Comparison of ENCODE assay signal across 26 mouse cellular contexts in genomic region chr3:124266821-124267220, GRCm38 (mm10). TPM values are rescaled to one million over a fixed set of nuclear protein-coding genes. Genes with fewer than 3 reads are reported as not detected.
DNase-seq lines count a peak whose midpoint lies in the region; ATAC-seq and TF ChIP-seq lines count a peak whose summit lies in the region.
"Had no signal": no experiment of that assay in that cellular context is flagged by ENCODE, and none has a peak within 500 bp of the region (broad histone marks: within the 10 kb centered on the region; RNA-seq: fewer than 3 reads in every experiment).

No protein-coding gene starts in this region.

- no peaks in the 10 kb centered on the region for H3K27me3 ChIP-seq in embryonic facial prominence, embryonic 14.5 days (replicated peaks; ENCODE audit: control insufficient read depth, insufficient read depth, low read length)
- H3K27me3 ChIP-seq in embryonic facial prominence, embryonic 10.5 days (replicated peaks; ENCODE audit: low read depth, poor library complexity, severe bottlenecking): no peaks in the 10 kb centered on the region
- no peaks in the 10 kb centered on the region for H3K27me3 ChIP-seq in hindbrain, postnatal 0 days (ENCODE audit: insufficient read depth, low read length)
- no peaks in the 10 kb centered on the region for H3K27me3 ChIP-seq in hindbrain, embryonic 10.5 days (ENCODE audit: insufficient read depth, poor library complexity, severe bottlenecking)
- H3K27me3 ChIP-seq: CH12.LX; heart, embryonic 13.5 days; hindbrain, embryonic 15.5 days; intestine, embryonic 15.5 days; neural tube, embryonic 12.5 days had no signal

- no peaks in the 10 kb centered on the region for H3K4me1 ChIP-seq in embryonic facial prominence, embryonic 14.5 days (ENCODE audit: control insufficient read depth, insufficient read depth, low read length)
- peaks cover 3% of the 10 kb centered on the region for H3K4me1 ChIP-seq in embryonic facial prominence, embryonic 10.5 days
- H3K4me1 ChIP-seq in hindbrain, postnatal 0 days (ENCODE audit: insufficient read depth, low read length): no peaks in the 10 kb centered on the region
- H3K4me1 ChIP-seq in hindbrain, embryonic 10.5 days (replicated peaks): no peaks in the 10 kb centered on the region
- H3K4me1 ChIP-seq: heart, embryonic 13.5 days; hindbrain, embryonic 15.5 days; intestine, embryonic 15.5 days; neural tube, embryonic 12.5 days had no signal

- H3K4me2 ChIP-seq in embryonic facial prominence, embryonic 14.5 days (ENCODE audit: low read depth, low read length): no peak overlapping the region
- H3K4me2 ChIP-seq in hindbrain, postnatal 0 days (ENCODE audit: low read depth, low read length): no peak overlapping the region
- H3K4me2 ChIP-seq: heart, embryonic 13.5 days; hindbrain, embryonic 15.5 days; intestine, embryonic 15.5 days; neural tube, embryonic 12.5 days had no signal

- no peak for TF ChIP-seq CTCF in hindbrain, postnatal 0 days (IDR thresholded peaks at IDR 0.05; ENCODE audit: low read depth)
- TF ChIP-seq CTCF in brain, embryonic 14.5 days (IDR thresholded peaks at IDR 0.05; ENCODE audit: borderline replicate concordance, extremely low read depth, insufficient read depth, insufficient read length): no peak

- no peak overlapping the region for H3K9ac ChIP-seq in embryonic facial prominence, embryonic 14.5 days (ENCODE audit: low read depth, low read length)
- H3K9ac ChIP-seq in hindbrain, postnatal 0 days (replicated peaks; ENCODE audit: low read length): no peak overlapping the region
- H3K9ac ChIP-seq: heart, embryonic 13.5 days; hindbrain, embryonic 15.5 days; intestine, embryonic 15.5 days; neural tube, embryonic 12.5 days had no signal

- H3K4me3 ChIP-seq in embryonic facial prominence, embryonic 14.5 days (ENCODE audit: low read depth, low read length): no peak overlapping the region
- no peak overlapping the region for H3K4me3 ChIP-seq in embryonic facial prominence, embryonic 10.5 days
- H3K4me3 ChIP-seq in hindbrain, postnatal 0 days (ENCODE audit: low read length): no peak overlapping the region
- no peak overlapping the region for H3K4me3 ChIP-seq in hindbrain, embryonic 10.5 days
- H3K4me3 ChIP-seq: heart, embryonic 13.5 days; hindbrain, embryonic 15.5 days; intestine, embryonic 15.5 days; left cerebral cortex, adult 2 months; limb, embryonic 10.5 days; neural tube, embryonic 12.5 days had no signal

- H3K9me3 ChIP-seq in embryonic facial prominence, embryonic 14.5 days (ENCODE audit: control insufficient read depth, low read length): no peaks in the 10 kb centered on the region
- H3K9me3 ChIP-seq in embryonic facial prominence, embryonic 10.5 days: no peaks in the 10 kb centered on the region
- no peaks in the 10 kb centered on the region for H3K9me3 ChIP-seq in hindbrain, postnatal 0 days (ENCODE audit: low read length)
- no peaks in the 10 kb centered on the region for H3K9me3 ChIP-seq in hindbrain, embryonic 10.5 days
- H3K9me3 ChIP-seq: heart, embryonic 13.5 days; hindbrain, embryonic 15.5 days; intestine, embryonic 15.5 days; limb, embryonic 10.5 days; neural tube, embryonic 12.5 days had no signal

- H3K27ac ChIP-seq in embryonic facial prominence, embryonic 14.5 days (replicated peaks; ENCODE audit: low read depth, low read length): no peak overlapping the region
- no peak overlapping the region for H3K27ac ChIP-seq in embryonic facial prominence, embryonic 10.5 days (replicated peaks)
- no peak overlapping the region for H3K27ac ChIP-seq in hindbrain, postnatal 0 days
- H3K27ac ChIP-seq in hindbrain, embryonic 10.5 days: no peak overlapping the region
- H3K27ac ChIP-seq: heart, embryonic 13.5 days; hindbrain, embryonic 15.5 days; intestine, embryonic 15.5 days; left cerebral cortex, adult 2 months; limb, embryonic 10.5 days; neural tube, embryonic 12.5 days; stomach, postnatal 0 days had no signal

- TF ChIP-seq POLR2A in brain, embryonic 14.5 days (IDR thresholded peaks at IDR 0.05; ENCODE audit: borderline replicate concordance, extremely low read depth, insufficient read depth, insufficient read length, poor library complexity, severe bottlenecking): no peak

- ATAC-seq in embryonic facial prominence, embryonic 14.5 days (ENCODE audit: low read depth): no peak
- ATAC-seq in hindbrain, postnatal 0 days: peak; percentile 70
- ATAC-seq: intestine, embryonic 15.5 days had no signal

- H3K36me3 ChIP-seq in embryonic facial prominence, embryonic 14.5 days (ENCODE audit: control insufficient read depth, insufficient read depth, low read length): no peaks in the 10 kb centered on the region
- no peaks in the 10 kb centered on the region for H3K36me3 ChIP-seq in embryonic facial prominence, embryonic 10.5 days (replicated peaks)
- no peaks in the 10 kb centered on the region for H3K36me3 ChIP-seq in hindbrain, postnatal 0 days (ENCODE audit: insufficient read depth, low read length)
- no peaks in the 10 kb centered on the region for H3K36me3 ChIP-seq in hindbrain, embryonic 10.5 days
- H3K36me3 ChIP-seq: G1E; heart, embryonic 13.5 days; hindbrain, embryonic 15.5 days; intestine, embryonic 15.5 days; limb, embryonic 10.5 days; neural tube, embryonic 12.5 days had no signal

- peak; percentile 20 for DNase-seq in embryonic facial prominence, embryonic 14.5 days (ENCODE audit: low spot score)
- DNase-seq in embryonic facial prominence, embryonic 10.5 days (ENCODE audit: low spot score): no peak
- DNase-seq in hindbrain, postnatal 0 days (ENCODE audit: low spot score): peak; percentile 56
- no peak for DNase-seq in hindbrain, embryonic 10.5 days (ENCODE audit: low spot score)
- peak; percentile 76 for DNase-seq in brain, embryonic 14.5 days (ENCODE audit: low read depth)
- peak; percentile 79 for DNase-seq in retina, embryonic 14.5 days (ENCODE audit: low spot score)
- DNase-seq in spleen, postnatal 10 days (ENCODE audit: low spot score in 2 of 2): no peak
- DNase-seq: adrenal gland, adult 2 months; B cell, adult 2 months; cerebellum, adult 9-11 months; gastrocnemius, postnatal 25 days; heart, adult 18-20 months; kidney, adult 8-10 months; kidney, postnatal 10 days; lung, postnatal 4 days had no signal

- 45% methylated on average over 5 of the region's 5 CpGs for WGBS in embryonic facial prominence, embryonic 14.5 days
- WGBS in embryonic facial prominence, embryonic 10.5 days: 61% methylated on average over 5 of the region's 5 CpGs
- WGBS in hindbrain, postnatal 0 days: 54% methylated on average over 5 of the region's 5 CpGs
- 76% methylated on average over 5 of the region's 5 CpGs for WGBS in hindbrain, embryonic 10.5 days

RNA-seq across cellular contexts. Expression of gene Tram1l1, which starts 53.8 kb away (rescaled TPM):
- 9.8 and 13.9 TPM in 2 replicates for polyA plus RNA-seq in embryonic facial prominence, embryonic 14.5 days (2014; fragmentation: Nextera tagmentation; extraction: Ambion mirVana)
- 10.9 TPM in 2 replicates for polyA plus RNA-seq in embryonic facial prominence, embryonic 10.5 days (2016; fragmentation: Nextera tagmentation; extraction: Ambion mirVana)
- 21.4 and 23.3 TPM in 2 replicates for total RNA-seq in hindbrain, postnatal 0 days (2014; rRNA removed)
- polyA plus RNA-seq in hindbrain, postnatal 0 days (2015; fragmentation: Nextera tagmentation; extraction: Ambion mirVana): 39.8 and 41.9 TPM in 2 replicates
- 14.7 and 22.1 TPM in 2 replicates for polyA plus RNA-seq in hindbrain, embryonic 10.5 days (2016; fragmentation: Nextera tagmentation; extraction: Ambion mirVana)
- polyA plus RNA-seq in brain, embryonic 14.5 days (2012; rRNA removed): 31.3 and 32.2 TPM in 2 replicates
- total RNA-seq: CH12.LX; G1E; heart, adult 18-20 months; liver, adult 2 months; megakaryocyte-erythroid progenitor cell, adult 5-6 weeks had no signal
- polyA plus RNA-seq: G1E; liver, adult 2 months had no signal

Comparison
In these comparisons a context has a peak if more than half of its experiments do, and no peak if none do; other contexts are left out.
1. DNase-seq: peak in embryonic facial prominence, embryonic 14.5 days (single experiment), hindbrain, postnatal 0 days (single experiment), brain, embryonic 14.5 days (single experiment) and retina, embryonic 14.5 days (single experiment); none in embryonic facial prominence, embryonic 10.5 days (single experiment), hindbrain, embryonic 10.5 days (single experiment) and spleen, postnatal 10 days (0 of 2).